Mouse (Mus musculus): Measurements from ENCODE around the gene Ezh1. TPM values are rescaled to one million over a fixed set of nuclear protein-coding genes. Genes with fewer than 3 reads are reported as not detected.
A peak's percentile ranks its signal among the peaks of the same experiment; 100 is the strongest.

Gene Ezh1
- polyA plus RNA-seq, 1 experiment: 35.8 TPM

- 7% methylated on average over 7 of the region's 7 CpGs for WGBS
- TF ChIP-seq POLR2A (IDR thresholded peaks at IDR 0.05; ENCODE audit: borderline replicate concordance, control insufficient read depth, low read depth, low read length) (no peak), CTCF (IDR thresholded peaks at IDR 0.05; ENCODE audit: control insufficient read depth, insufficient read depth, low read length) (no peak)
- Histone ChIP-seq H3K4me1 (ENCODE audit: control insufficient read depth, insufficient read depth, low read length) (no peaks in the 10 kb centered on the region), H3K27ac (ENCODE audit: control insufficient read depth, insufficient read depth, low read depth, low read length, poor library complexity) (no peak overlapping the region), H3K4me3 (replicated peaks; ENCODE audit: control insufficient read depth, low read depth, low read length) (peak overlapping the region; percentile 91)
These were observed 26.7 kb upstream of the Ezh1 start for GRCm38 (mm10) chr11:101252941-101253340.

GRCm38 (mm10) chr11:101251031-101251430 lies 24.8 kb upstream of the Ezh1 start:
- no peak for TF ChIP-seq POLR2A (IDR thresholded peaks at IDR 0.05; ENCODE audit: borderline replicate concordance, control insufficient read depth, low read depth, low read length)
- TF ChIP-seq CTCF (IDR thresholded peaks at IDR 0.05; ENCODE audit: control insufficient read depth, insufficient read depth, low read length): no peak
- 81% methylated on average over 2 of the region's 2 CpGs for WGBS

GRCm38 (mm10) chr11:101248258-101248994 lies 22.2 kb upstream of the Ezh1 start:
- H3K27ac ChIP-seq (ENCODE audit: control insufficient read depth, insufficient read depth, low read depth, low read length, poor library complexity): no peak overlapping the region

More at GRCm38 (mm10) chr11:101251031-101251430, 24.8 kb upstream of the Ezh1 start:
- Histone ChIP-seq H3K4me3 (replicated peaks; ENCODE audit: control insufficient read depth, low read depth, low read length) (no peak overlapping the region), H3K27ac (ENCODE audit: control insufficient read depth, insufficient read depth, low read depth, low read length, poor library complexity) (no peak overlapping the region), H3K4me1 (ENCODE audit: control insufficient read depth, insufficient read depth, low read length) (no peaks in the 10 kb centered on the region)

GRCm38 (mm10) chr11:101247521-101248030 lies 21.3 kb upstream of the Ezh1 start:
- TF ChIP-seq POLR2A (IDR thresholded peaks at IDR 0.05; ENCODE audit: borderline replicate concordance, control insufficient read depth, low read depth, low read length) (no peak), CTCF (IDR thresholded peaks at IDR 0.05; ENCODE audit: control insufficient read depth, insufficient read depth, low read length) (no peak)
- H3K4me1 ChIP-seq (ENCODE audit: control insufficient read depth, insufficient read depth, low read length): no peaks in the 10 kb centered on the region
- H3K4me3 ChIP-seq (replicated peaks; ENCODE audit: control insufficient read depth, low read depth, low read length): no peak overlapping the region
- WGBS: 84% methylated on average over 6 of the region's 6 CpGs
- H3K27ac ChIP-seq (ENCODE audit: control insufficient read depth, insufficient read depth, low read depth, low read length, poor library complexity): no peak overlapping the region

More at GRCm38 (mm10) chr11:101248258-101248994, 22.2 kb upstream of the Ezh1 start:
- TF ChIP-seq CTCF (IDR thresholded peaks at IDR 0.05; ENCODE audit: control insufficient read depth, insufficient read depth, low read length) (peak; percentile 58), POLR2A (IDR thresholded peaks at IDR 0.05; ENCODE audit: borderline replicate concordance, control insufficient read depth, low read depth, low read length) (no peak)
- Histone ChIP-seq H3K4me3 (replicated peaks; ENCODE audit: control insufficient read depth, low read depth, low read length) (no peak overlapping the region), H3K4me1 (ENCODE audit: control insufficient read depth, insufficient read depth, low read length) (no peaks in the 10 kb centered on the region)
- 41% methylated on average over 14 of the region's 14 CpGs for WGBS

GRCm38 (mm10) chr11:101246702-101247012 lies 20.4 kb upstream of the Ezh1 start:
- Histone ChIP-seq H3K4me3 (replicated peaks; ENCODE audit: control insufficient read depth, low read depth, low read length) (peak overlapping the region; percentile 34), H3K27ac (ENCODE audit: control insufficient read depth, insufficient read depth, low read depth, low read length, poor library complexity) (no peak overlapping the region; the same call in 1 of the 2 replicates), H3K4me1 (ENCODE audit: control insufficient read depth, insufficient read depth, low read length) (no peaks in the 10 kb centered on the region)
- TF ChIP-seq CTCF (IDR thresholded peaks at IDR 0.05; ENCODE audit: control insufficient read depth, insufficient read depth, low read length): no peak
- no peak for TF ChIP-seq POLR2A (IDR thresholded peaks at IDR 0.05; ENCODE audit: borderline replicate concordance, control insufficient read depth, low read depth, low read length)
- WGBS: 17% methylated on average over 7 of the region's 7 CpGs

GRCm38 (mm10) chr11:101245855-101246701 lies 19.8 kb upstream of the Ezh1 start, which contains the start of gene Ramp2:
Gene Ramp2, plus strand, starts transcription at chr11:101246028.
- no peak for TF ChIP-seq CTCF (IDR thresholded peaks at IDR 0.05; ENCODE audit: control insufficient read depth, insufficient read depth, low read length)
- TF ChIP-seq POLR2A (IDR thresholded peaks at IDR 0.05; ENCODE audit: borderline replicate concordance, control insufficient read depth, low read depth, low read length): no peak
- Histone ChIP-seq H3K4me3 (replicated peaks; ENCODE audit: control insufficient read depth, low read depth, low read length) (peak within 1 kb of the TSS; percentile 34), H3K27ac (ENCODE audit: control insufficient read depth, insufficient read depth, low read depth, low read length, poor library complexity) (no peak within 1 kb of the TSS; the same call in 1 of the 2 replicates), H3K4me1 (ENCODE audit: control insufficient read depth, insufficient read depth, low read length) (no peaks in the 10 kb centered on the region)
- WGBS: 6% methylated on average over 62 of the region's 63 CpGs

GRCm38 (mm10) chr11:101245071-101245470 lies 18.8 kb upstream of the Ezh1 start:
- 77% methylated on average over 4 of the region's 4 CpGs for WGBS
- no peak for TF ChIP-seq POLR2A (IDR thresholded peaks at IDR 0.05; ENCODE audit: borderline replicate concordance, control insufficient read depth, low read depth, low read length)
- TF ChIP-seq CTCF (IDR thresholded peaks at IDR 0.05; ENCODE audit: control insufficient read depth, insufficient read depth, low read length): no peak
- no peak overlapping the region for H3K27ac ChIP-seq (ENCODE audit: control insufficient read depth, insufficient read depth, low read depth, low read length, poor library complexity)

GRCm38 (mm10) chr11:101238071-101238647 lies 11.9 kb upstream of the Ezh1 start:
- no peak for TF ChIP-seq CTCF (IDR thresholded peaks at IDR 0.05; ENCODE audit: control insufficient read depth, insufficient read depth, low read length)
- TF ChIP-seq POLR2A (IDR thresholded peaks at IDR 0.05; ENCODE audit: borderline replicate concordance, control insufficient read depth, low read depth, low read length): no peak
- Histone ChIP-seq H3K27ac (ENCODE audit: control insufficient read depth, insufficient read depth, low read depth, low read length, poor library complexity) (no peak overlapping the region), H3K4me3 (replicated peaks; ENCODE audit: control insufficient read depth, low read depth, low read length) (no peak overlapping the region), H3K4me1 (ENCODE audit: control insufficient read depth, insufficient read depth, low read length) (no peaks in the 10 kb centered on the region)
- WGBS: 75% methylated on average over 5 of the region's 5 CpGs

More at GRCm38 (mm10) chr11:101245071-101245470, 18.8 kb upstream of the Ezh1 start:
- no peak overlapping the region for H3K4me3 ChIP-seq (replicated peaks; ENCODE audit: control insufficient read depth, low read depth, low read length)
- H3K4me1 ChIP-seq (ENCODE audit: control insufficient read depth, insufficient read depth, low read length): no peaks in the 10 kb centered on the region

Data from bone marrow, adult 2 months (tissue).